Mouse (Mus musculus): Measurements from ENCODE around the gene Fgfr2. TPM values are rescaled to one million over a fixed set of nuclear protein-coding genes. Genes with fewer than 3 reads are reported as not detected.

Gene Fgfr2
- polyA plus RNA-seq, 1 experiment from 2014 or later: 104 TPM

GRCm38 (mm10) chr7:132889691-132890090, 233.5 kb downstream of the Fgfr2 start:
- Histone ChIP-seq H3K27ac (no peak overlapping the region), H3K9ac (no peak overlapping the region), H3K9me3 (no peaks in the 10 kb centered on the region), H3K4me2 (no peak overlapping the region), H3K36me3 (peaks cover 1% of the 10 kb centered on the region; the same call in 1 of the 2 replicates), H3K27me3 (replicated peaks) (no peaks in the 10 kb centered on the region), H3K4me3 (replicated peaks) (no peak overlapping the region), H3K4me1 (no peaks in the 10 kb centered on the region)
- WGBS: 92% methylated on average over 8 of the region's 8 CpGs
- no peak for ATAC-seq (ENCODE audit: insufficient read depth, low FRiP score, low read depth)

GRCm38 (mm10) chr7:132888518-132889249, 234.5 kb downstream of the Fgfr2 start:
- H3K9me3 ChIP-seq: no peaks in the 10 kb centered on the region
- no peak for ATAC-seq (ENCODE audit: insufficient read depth, low FRiP score, low read depth)
- no peak overlapping the region for H3K4me3 ChIP-seq (replicated peaks)
- no peak overlapping the region for H3K9ac ChIP-seq
- H3K36me3 ChIP-seq: peaks cover 6% of the 10 kb centered on the region; the same call in 1 of the 2 replicates
- H3K4me1 ChIP-seq: no peaks in the 10 kb centered on the region
- WGBS: 61% methylated on average over 4 of the region's 4 CpGs
- no peak overlapping the region for H3K4me2 ChIP-seq
- H3K27ac ChIP-seq: no peak overlapping the region
- H3K27me3 ChIP-seq (replicated peaks): no peaks in the 10 kb centered on the region

- ATAC-seq (ENCODE audit: insufficient read depth, low FRiP score, low read depth): no peak
- 44% methylated on average over 3 of the region's 3 CpGs for WGBS
- H3K4me1 ChIP-seq: no peaks in the 10 kb centered on the region
These were observed 235.1 kb downstream of the Fgfr2 start for GRCm38 (mm10) chr7:132888052-132888451.

GRCm38 (mm10) chr7:132887019-132887804, 235.9 kb downstream of the Fgfr2 start:
- no peak for ATAC-seq (ENCODE audit: insufficient read depth, low FRiP score, low read depth)
- Histone ChIP-seq H3K4me3 (replicated peaks) (no peak overlapping the region), H3K9ac (no peak overlapping the region), H3K36me3 (peaks cover 17% of the 10 kb centered on the region; the same call in 1 of the 2 replicates), H3K9me3 (no peaks in the 10 kb centered on the region), H3K4me2 (no peak overlapping the region), H3K27me3 (replicated peaks) (no peaks in the 10 kb centered on the region), H3K27ac (peak overlapping the region; percentile 5; the same call in 1 of the 2 replicates), H3K4me1 (no peaks in the 10 kb centered on the region)
- 45% methylated on average over 7 of the region's 7 CpGs for WGBS

More at GRCm38 (mm10) chr7:132888052-132888451, 235.1 kb downstream of the Fgfr2 start:
- H3K4me3 ChIP-seq (replicated peaks): no peak overlapping the region
- H3K27me3 ChIP-seq (replicated peaks): no peaks in the 10 kb centered on the region
- no peak overlapping the region for H3K4me2 ChIP-seq
- no peaks in the 10 kb centered on the region for H3K9me3 ChIP-seq
- no peak overlapping the region for H3K27ac ChIP-seq
- no peak overlapping the region for H3K9ac ChIP-seq
- peaks cover 12% of the 10 kb centered on the region; the same call in 1 of the 2 replicates for H3K36me3 ChIP-seq

GRCm38 (mm10) chr7:132884031-132884430, 239.1 kb downstream of the Fgfr2 start:
- Histone ChIP-seq H3K4me1 (no peaks in the 10 kb centered on the region), H3K27ac (no peak overlapping the region), H3K4me3 (replicated peaks) (no peak overlapping the region), H3K27me3 (replicated peaks) (no peaks in the 10 kb centered on the region), H3K9ac (no peak overlapping the region), H3K36me3 (peaks cover 40% of the 10 kb centered on the region), H3K4me2 (no peak overlapping the region), H3K9me3 (no peaks in the 10 kb centered on the region)
- ATAC-seq (ENCODE audit: insufficient read depth, low FRiP score, low read depth): no peak
- WGBS: 92% methylated on average over 7 of the region's 7 CpGs

- no peaks in the 10 kb centered on the region for H3K27me3 ChIP-seq (replicated peaks)
- no peak for ATAC-seq (ENCODE audit: insufficient read depth, low FRiP score, low read depth)
- no peaks in the 10 kb centered on the region for H3K9me3 ChIP-seq
- no peak overlapping the region for H3K4me2 ChIP-seq
- H3K4me3 ChIP-seq (replicated peaks): no peak overlapping the region
- H3K4me1 ChIP-seq: no peaks in the 10 kb centered on the region
- no peak overlapping the region for H3K27ac ChIP-seq
- H3K9ac ChIP-seq: no peak overlapping the region
- H3K36me3 ChIP-seq: peaks cover 53% of the 10 kb centered on the region
- WGBS: 75% methylated on average over 2 of the region's 2 CpGs
These were observed 240.8 kb downstream of the Fgfr2 start for GRCm38 (mm10) chr7:132882343-132882742.

- 87% methylated on average over 1 of the region's 1 CpGs for WGBS
- no peaks in the 10 kb centered on the region for H3K27me3 ChIP-seq (replicated peaks)
- H3K9me3 ChIP-seq: no peaks in the 10 kb centered on the region
- H3K27ac ChIP-seq: no peak overlapping the region
- no peak overlapping the region for H3K9ac ChIP-seq
- H3K4me3 ChIP-seq (replicated peaks): no peak overlapping the region
- ATAC-seq (ENCODE audit: insufficient read depth, low FRiP score, low read depth): no peak
- H3K4me2 ChIP-seq: no peak overlapping the region
- peaks cover 73% of the 10 kb centered on the region for H3K36me3 ChIP-seq
- no peaks in the 10 kb centered on the region for H3K4me1 ChIP-seq
These were observed 242.9 kb downstream of the Fgfr2 start for GRCm38 (mm10) chr7:132880276-132880675.

GRCm38 (mm10) chr7:132875391-132876086, 247.6 kb downstream of the Fgfr2 start:
- Histone ChIP-seq H3K27ac (no peak overlapping the region), H3K4me2 (no peak overlapping the region), H3K27me3 (replicated peaks) (no peaks in the 10 kb centered on the region), H3K9me3 (no peaks in the 10 kb centered on the region), H3K4me3 (replicated peaks) (no peak overlapping the region), H3K9ac (no peak overlapping the region), H3K4me1 (no peaks in the 10 kb centered on the region), H3K36me3 (peaks cover 69% of the 10 kb centered on the region)
- ATAC-seq (ENCODE audit: insufficient read depth, low FRiP score, low read depth): no peak
- WGBS: 90% methylated on average over 2 of the region's 2 CpGs

- H3K27me3 ChIP-seq (replicated peaks): no peaks in the 10 kb centered on the region
- H3K27ac ChIP-seq: no peak overlapping the region
- ATAC-seq (ENCODE audit: insufficient read depth, low FRiP score, low read depth): no peak
- peaks cover 64% of the 10 kb centered on the region for H3K36me3 ChIP-seq
- WGBS: 91% methylated on average over 2 of the region's 2 CpGs
- no peak overlapping the region for H3K9ac ChIP-seq
- H3K9me3 ChIP-seq: no peaks in the 10 kb centered on the region
- no peak overlapping the region for H3K4me2 ChIP-seq
- H3K4me3 ChIP-seq (replicated peaks): no peak overlapping the region
- H3K4me1 ChIP-seq: no peaks in the 10 kb centered on the region
These were observed 250.1 kb downstream of the Fgfr2 start for GRCm38 (mm10) chr7:132873043-132873442.

- Histone ChIP-seq H3K27ac (no peak overlapping the region), H3K9me3 (no peaks in the 10 kb centered on the region), H3K36me3 (peaks cover 30% of the 10 kb centered on the region), H3K9ac (no peak overlapping the region), H3K4me2 (no peak overlapping the region), H3K4me1 (0 out of 2 replicates have a peak, but pooled peaks cover 1% of the 10 kb centered on the region), H3K4me3 (replicated peaks) (no peak overlapping the region), H3K27me3 (replicated peaks) (no peaks in the 10 kb centered on the region)
- ATAC-seq (ENCODE audit: insufficient read depth, low FRiP score, low read depth): no peak
- WGBS: 83% methylated on average over 9 of the region's 9 CpGs
These were observed 256.8 kb downstream of the Fgfr2 start for GRCm38 (mm10) chr7:132866316-132866715.

- WGBS: under 1% methylated on average over 53 of the region's 53 CpGs
- Histone ChIP-seq H3K9ac (peak within 1 kb of the TSS; percentile 68), H3K27ac (peak within 1 kb of the TSS; percentile 88), H3K9me3 (no peaks in the 10 kb centered on the region), H3K4me3 (replicated peaks) (peak within 1 kb of the TSS; percentile 79), H3K36me3 (no peaks in the 10 kb centered on the region), H3K4me2 (peak within 1 kb of the TSS; percentile 60), H3K27me3 (replicated peaks) (no peaks in the 10 kb centered on the region), H3K4me1 (0 out of 2 replicates have a peak, but pooled peaks cover 9% of the 10 kb centered on the region)
- peak; percentile 95 for ATAC-seq (ENCODE audit: insufficient read depth, low FRiP score, low read depth)
These were observed 263.9 kb downstream of the Fgfr2 start, which contains the start of gene Abraxas2 for GRCm38 (mm10) chr7:132859042-132859958. Gene Abraxas2, plus strand, starts transcription at chr7:132859225.
